Mouse (Mus musculus) lung, embryonic 16.5 days (tissue): ENCODE results near the gene Fanci. TPM values are rescaled to one million over a fixed set of nuclear protein-coding genes. Genes with fewer than 3 reads are reported as not detected.

Experiments used
- ATAC-seq: fragments of 200-750 bp; cut with Nextera tagmentation; 2 replicates; pipeline ENCODE4 v1.8.0; 2017; ENCODE audit warnings: low read depth, mild to moderate bottlenecking, moderate library complexity
- H3K27ac ChIP-seq: fragments of 300-500 bp; sonication (generic); 2 replicates; pipeline ENCODE4 v1.5.1; 2014; ENCODE audit warnings: mild to moderate bottlenecking, control low read depth, low read length
- H3K27me3 ChIP-seq: fragments of 300-500 bp; sonication (generic); 2 replicates; pipeline ENCODE4 v1.6.1; 2014; ENCODE audit warnings: low read depth, low read length, mixed read lengths; ENCODE audit not compliant: control insufficient read depth, insufficient read depth
- H3K36me3 ChIP-seq: fragments of 300-500 bp; sonication (generic); 2 replicates; pipeline ENCODE4 v1.6.1; 2014; ENCODE audit warnings: low read length; ENCODE audit not compliant: control insufficient read depth, insufficient read depth
- H3K4me1 ChIP-seq: fragments of 300-500 bp; sonication (generic); replicated peaks from 2 replicates; pipeline ENCODE4 v1.6.1; 2014; ENCODE audit warnings: low read length, mixed read lengths; ENCODE audit not compliant: control insufficient read depth, insufficient read depth
- H3K4me2 ChIP-seq: fragments of 300-500 bp; sonication (generic); 2 replicates; pipeline ENCODE4 v1.6.1; 2014; ENCODE audit warnings: low read depth, low read length, control low read depth
- H3K4me3 ChIP-seq: fragments of 300-500 bp; sonication (generic); 2 replicates; pipeline ENCODE4 v1.5.1; 2014; ENCODE audit warnings: mild to moderate bottlenecking, low read length, control low read depth
- H3K9ac ChIP-seq: fragments of 300-500 bp; sonication (generic); 2 replicates; pipeline ENCODE4 v1.6.1; 2014; ENCODE audit warnings: low read length, control low read depth
- H3K9me3 ChIP-seq: fragments of 300-500 bp; sonication (generic); 2 replicates; pipeline ENCODE4 v1.6.1; 2016; ENCODE audit warnings: low read length; ENCODE audit not compliant: control insufficient read depth
- WGBS: fragments of 180-500 bp; shearing (Covaris S2); extraction: QIAGEN DNeasy Blood & Tissue Kit; methylation state at CpG from one replicate; pipeline ENCODE4 v1.1.7; 2014; 5-methylcytosine and 5-hydroxymethylcytosine counted together
- polyA plus RNA-seq: library from polyadenylated mRNA; unstranded; fragments of >200 nt; fragmentation: Nextera tagmentation; extraction: Ambion mirVana; gene quantifications from 2 replicates; pipeline ENCODE4 v1.2.1, GENCODE M21; 2015

Fanci gene
- polyA plus RNA-seq, 1 experiment from 2014 or later = 13.7 TPM

DNA sequence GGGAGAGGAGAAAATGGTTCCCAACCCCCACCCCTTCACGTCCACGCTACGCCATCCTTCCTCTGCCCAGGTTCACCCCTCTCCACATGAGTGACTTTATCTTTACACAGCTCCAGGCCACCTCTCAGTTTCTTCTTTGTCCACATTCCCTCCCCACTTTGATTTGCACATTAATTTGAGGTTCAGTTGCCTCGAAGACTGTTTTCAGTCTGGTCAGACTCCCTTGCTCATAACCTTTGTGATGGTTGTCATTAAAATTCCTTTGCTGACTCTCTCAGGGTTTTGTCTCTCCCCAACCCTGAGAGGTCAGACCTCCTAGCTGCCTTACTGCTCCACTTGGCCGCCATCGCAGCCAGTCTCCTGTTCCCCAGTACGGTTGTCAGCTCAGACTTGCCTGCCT, 2.9 kb downstream of the Fanci start:
- no peak overlapping the region for H3K27ac ChIP-seq
- no peaks in the 10 kb centered on the region for H3K9me3 ChIP-seq
- peaks cover 9% of the 10 kb centered on the region for H3K4me1 ChIP-seq
- H3K36me3 ChIP-seq = no peaks in the 10 kb centered on the region
- 77% methylated on average over 7 of the region's 7 CpGs for WGBS
- no peak for ATAC-seq
- H3K9ac ChIP-seq = no peak overlapping the region
- no peaks in the 10 kb centered on the region for H3K27me3 ChIP-seq
- no peak overlapping the region for H3K4me2 ChIP-seq
- H3K4me3 ChIP-seq = no peak overlapping the region

DNA sequence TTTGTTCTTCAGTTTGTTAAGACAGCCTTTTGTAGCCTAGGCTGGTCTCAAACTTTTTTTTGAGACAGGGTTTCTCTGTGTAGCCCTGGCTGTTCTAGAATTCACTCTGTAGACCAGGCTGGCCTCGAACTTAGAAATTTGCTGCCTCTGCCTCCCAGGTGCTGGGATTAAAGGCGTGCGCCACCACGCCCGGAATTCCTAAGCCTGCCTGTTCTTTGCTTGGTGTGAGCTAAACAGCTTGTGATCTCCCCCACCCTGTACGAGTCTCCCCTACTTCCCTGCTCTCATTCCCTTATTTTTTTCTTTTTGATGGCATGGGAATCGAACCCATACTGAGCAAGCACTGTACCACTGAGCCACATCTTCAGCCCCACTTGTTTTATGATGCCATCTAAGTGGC, 3.5 kb downstream of the Fanci start:
- no peak overlapping the region for H3K4me3 ChIP-seq
- H3K4me1 ChIP-seq = peaks cover 9% of the 10 kb centered on the region
- no peaks in the 10 kb centered on the region for H3K36me3 ChIP-seq
- H3K4me2 ChIP-seq = no peak overlapping the region
- no peak for ATAC-seq
- no peaks in the 10 kb centered on the region for H3K9me3 ChIP-seq
- H3K27ac ChIP-seq = no peak overlapping the region
- 77% methylated on average over 7 of the region's 7 CpGs for WGBS
- H3K27me3 ChIP-seq = no peaks in the 10 kb centered on the region
- H3K9ac ChIP-seq = no peak overlapping the region

DNA sequence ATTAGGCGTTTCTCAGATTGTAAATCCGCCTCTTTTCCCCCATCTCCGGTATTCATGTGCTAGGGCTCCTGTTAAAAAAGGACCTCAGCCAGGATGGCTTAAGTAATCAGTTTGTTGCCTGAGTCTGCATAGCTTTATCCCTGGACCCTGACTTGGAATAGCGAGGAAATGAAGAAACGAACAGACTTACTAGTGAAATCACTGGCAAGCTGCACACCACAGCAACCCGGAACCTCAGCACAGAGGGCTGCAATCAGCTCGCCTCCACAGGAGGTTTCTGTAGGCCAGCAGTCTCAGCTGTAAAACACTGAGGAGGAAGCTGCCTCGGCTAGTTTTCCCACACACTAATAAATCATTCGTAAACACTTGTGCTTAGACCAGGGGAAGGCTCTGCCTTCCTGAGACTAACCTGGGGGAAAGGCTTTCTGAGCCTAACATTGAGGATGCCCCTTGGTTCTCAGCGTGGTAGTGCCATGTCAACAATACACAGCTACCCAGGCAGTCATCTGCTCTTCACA, 5.8 kb downstream of the Fanci start:
- no peaks in the 10 kb centered on the region for H3K27me3 ChIP-seq
- no peak overlapping the region for H3K4me2 ChIP-seq
- H3K27ac ChIP-seq = no peak overlapping the region
- H3K36me3 ChIP-seq = no peaks in the 10 kb centered on the region
- no peak overlapping the region for H3K4me3 ChIP-seq
- no peak overlapping the region for H3K9ac ChIP-seq
- ATAC-seq = no peak
- 72% methylated on average over 10 of the region's 10 CpGs for WGBS
- no peaks in the 10 kb centered on the region for H3K9me3 ChIP-seq
- peaks cover 6% of the 10 kb centered on the region for H3K4me1 ChIP-seq

DNA sequence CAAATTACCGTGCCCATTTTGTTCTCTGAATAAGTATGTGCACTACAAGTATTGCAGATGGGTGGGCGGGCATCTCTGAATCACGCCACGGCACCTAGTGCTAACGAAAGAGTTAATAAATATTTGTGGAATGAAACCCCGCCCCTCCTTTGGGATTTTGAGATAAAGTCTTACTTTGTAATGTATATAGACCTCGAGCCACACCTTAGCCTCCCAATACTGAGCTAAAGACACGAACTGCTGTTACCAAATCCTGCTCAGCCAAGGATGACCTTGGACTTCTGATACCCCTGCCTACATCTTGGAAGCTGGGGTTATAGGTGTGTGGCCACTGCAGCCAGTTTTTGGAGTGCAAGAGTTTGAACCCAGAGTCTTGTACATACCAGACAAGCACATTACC, 6.7 kb downstream of the Fanci start:
- Histone ChIP-seq H3K27me3 (no peaks in the 10 kb centered on the region), H3K4me1 (no peaks in the 10 kb centered on the region), H3K27ac (no peak overlapping the region), H3K9me3 (no peaks in the 10 kb centered on the region), H3K4me3 (no peak overlapping the region), H3K36me3 (no peaks in the 10 kb centered on the region), H3K9ac (no peak overlapping the region), H3K4me2 (no peak overlapping the region)
- ATAC-seq = no peak
- 57% methylated on average over 8 of the region's 8 CpGs for WGBS

DNA sequence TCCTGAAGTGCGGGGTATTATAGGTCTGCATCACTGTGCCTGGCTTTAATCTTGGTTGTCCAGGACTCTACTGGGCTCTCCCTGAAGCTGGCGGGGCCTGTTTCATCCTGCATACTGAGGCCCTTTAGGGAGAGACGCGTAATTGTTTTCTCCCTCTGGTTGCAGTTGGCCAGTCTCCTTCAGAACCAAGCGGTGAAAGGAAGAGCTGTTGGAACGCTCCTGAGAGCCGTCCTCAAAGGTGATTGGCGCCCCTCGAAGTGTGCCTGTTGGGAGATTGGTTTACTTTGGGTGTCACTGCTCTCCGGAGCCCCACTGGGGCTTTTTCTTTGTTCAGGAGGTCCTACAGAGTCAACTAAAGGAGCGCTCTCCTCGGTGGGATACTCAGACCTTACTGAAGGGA, 7.2 kb downstream of the Fanci start:
- Histone ChIP-seq H3K9me3 (no peaks in the 10 kb centered on the region), H3K27ac (no peak overlapping the region), H3K9ac (no peak overlapping the region), H3K4me2 (no peak overlapping the region), H3K27me3 (no peaks in the 10 kb centered on the region), H3K4me1 (no peaks in the 10 kb centered on the region), H3K36me3 (no peaks in the 10 kb centered on the region), H3K4me3 (no peak overlapping the region)
- WGBS = 61% methylated on average over 12 of the region's 12 CpGs
- no peak for ATAC-seq

DNA sequence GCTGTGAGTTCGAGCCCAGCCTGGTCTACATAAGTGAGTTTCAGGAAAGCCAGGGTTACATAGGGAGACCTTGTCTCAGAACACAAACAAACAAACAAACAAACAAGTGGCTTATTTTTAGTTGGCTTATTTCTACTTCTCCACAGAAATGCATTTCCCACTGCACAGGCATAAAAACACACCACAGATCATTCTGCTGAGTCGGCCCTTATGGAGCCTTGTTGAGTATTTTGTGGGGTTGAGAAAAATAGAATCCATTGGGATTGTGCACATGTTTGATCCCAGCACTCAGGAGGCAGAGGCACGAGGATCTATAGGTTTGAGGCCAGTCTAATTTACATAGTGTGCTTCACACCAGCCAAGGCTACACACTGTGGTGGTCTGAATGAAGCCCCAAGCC, 8.6 kb downstream of the Fanci start:
- Histone ChIP-seq H3K4me1 (no peaks in the 10 kb centered on the region), H3K4me3 (no peak overlapping the region), H3K27me3 (no peaks in the 10 kb centered on the region), H3K27ac (no peak overlapping the region), H3K9me3 (no peaks in the 10 kb centered on the region), H3K4me2 (no peak overlapping the region), H3K36me3 (no peaks in the 10 kb centered on the region; the same call in 1 of the 2 replicates), H3K9ac (no peak overlapping the region)
- 81% methylated on average over 3 of the region's 3 CpGs for WGBS
- no peak for ATAC-seq

DNA sequence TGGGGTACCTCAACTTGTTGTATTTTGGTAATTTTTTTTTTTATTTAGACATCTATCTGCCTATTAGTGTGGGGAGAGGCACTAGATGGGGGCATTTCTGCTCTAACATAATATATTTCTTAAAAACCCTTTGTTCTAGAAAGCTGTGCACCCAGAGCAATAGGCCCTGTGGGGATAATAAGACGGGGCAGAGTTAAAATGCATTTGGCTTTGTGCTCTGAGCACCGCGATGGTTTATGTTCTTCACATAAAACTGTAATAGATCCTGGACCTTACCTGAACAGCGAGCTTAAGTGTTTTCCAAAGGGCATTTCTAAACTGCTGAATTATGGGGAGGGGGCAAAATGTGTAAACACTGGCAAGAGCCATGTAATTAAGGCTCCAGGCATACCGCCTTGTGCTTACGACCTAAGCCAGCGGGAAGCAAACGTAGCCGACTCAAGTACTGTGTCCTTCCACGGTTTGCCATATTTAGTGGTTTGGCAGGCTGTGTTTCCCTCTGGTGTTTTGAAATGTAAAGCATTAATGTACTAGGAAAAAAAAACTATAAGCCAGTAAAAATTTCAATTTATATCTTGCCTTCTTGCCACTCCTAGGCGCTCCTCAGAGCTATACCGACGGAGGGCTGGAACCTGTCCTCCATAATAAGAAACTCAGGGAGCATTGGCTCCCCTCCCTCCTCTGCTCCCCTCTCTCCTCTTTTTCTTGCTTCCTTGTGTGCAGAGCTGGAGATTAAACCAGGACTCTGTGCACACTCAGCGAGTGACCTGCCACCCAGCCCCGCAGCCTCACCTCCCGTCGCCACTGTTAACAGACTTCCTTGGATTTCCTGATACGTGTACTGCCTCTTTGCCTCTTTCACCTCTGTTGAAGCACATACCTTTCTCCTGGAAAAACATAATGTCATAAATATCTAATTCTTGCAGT, 23.0 kb downstream of the Fanci start:
- Histone ChIP-seq H3K9ac (no peak overlapping the region), H3K9me3 (no peaks in the 10 kb centered on the region), H3K4me3 (no peak overlapping the region), H3K27me3 (no peaks in the 10 kb centered on the region), H3K27ac (no peak overlapping the region), H3K36me3 (peaks cover 4% of the 10 kb centered on the region; the same call in 1 of the 2 replicates), H3K4me2 (no peak overlapping the region), H3K4me1 (no peaks in the 10 kb centered on the region)
- no peak for ATAC-seq
- WGBS = 79% methylated on average over 18 of the region's 18 CpGs

DNA sequence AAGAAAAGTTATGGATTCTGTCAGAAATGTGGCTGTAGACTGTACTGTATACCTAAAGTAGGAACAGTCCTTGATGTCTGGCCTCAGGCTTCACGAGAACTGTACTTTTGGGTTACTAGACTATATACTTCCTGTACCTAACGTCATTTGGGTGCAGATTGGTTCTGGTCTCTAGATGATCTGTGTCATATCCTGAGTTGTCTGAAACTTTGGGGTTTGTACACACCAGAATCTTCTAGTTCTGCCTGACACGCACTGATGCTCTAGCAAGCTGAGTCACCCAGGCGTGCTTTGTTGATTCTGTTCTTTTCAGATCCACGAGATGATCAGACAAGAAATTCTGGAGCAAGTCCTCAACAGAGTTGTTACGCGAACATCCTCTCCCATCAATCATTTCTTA, 28.2 kb downstream of the Fanci start:
- H3K4me3 ChIP-seq = no peak overlapping the region
- H3K27me3 ChIP-seq = no peaks in the 10 kb centered on the region
- H3K9ac ChIP-seq = no peak overlapping the region
- ATAC-seq = no peak
- no peak overlapping the region for H3K4me2 ChIP-seq
- 0 out of 2 replicates have a peak, but pooled peaks cover 2% of the 10 kb centered on the region for H3K36me3 ChIP-seq
- H3K27ac ChIP-seq = no peak overlapping the region
- 86% methylated on average over 7 of the region's 7 CpGs for WGBS
- H3K4me1 ChIP-seq = no peaks in the 10 kb centered on the region
- no peaks in the 10 kb centered on the region for H3K9me3 ChIP-seq

DNA sequence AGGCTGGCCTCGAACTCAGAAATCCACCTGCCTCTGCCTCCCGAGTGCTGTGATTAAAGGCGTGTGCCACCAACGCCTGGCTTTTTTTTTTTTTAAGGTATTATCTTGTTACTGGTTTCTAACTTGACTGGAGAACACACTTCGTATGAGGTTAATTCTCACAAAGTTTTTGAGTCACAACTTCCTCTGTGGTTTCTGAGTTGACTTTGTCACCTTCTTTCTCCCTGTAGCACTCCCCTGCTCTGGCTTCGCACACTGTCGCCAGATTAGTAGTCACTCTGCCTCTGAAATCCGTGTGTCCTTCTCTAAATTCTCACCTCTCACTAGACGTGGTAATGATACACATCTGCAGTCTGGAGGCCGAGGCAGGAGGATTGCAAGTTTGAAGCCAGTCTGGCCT, 31.1 kb downstream of the Fanci start:
- Histone ChIP-seq H3K4me2 (no peak overlapping the region), H3K36me3 (0 out of 2 replicates have a peak, but pooled peaks cover 2% of the 10 kb centered on the region), H3K9ac (no peak overlapping the region), H3K9me3 (no peaks in the 10 kb centered on the region), H3K4me3 (no peak overlapping the region), H3K4me1 (no peaks in the 10 kb centered on the region), H3K27ac (no peak overlapping the region), H3K27me3 (no peaks in the 10 kb centered on the region)
- 91% methylated on average over 10 of the region's 10 CpGs for WGBS
- no peak for ATAC-seq
